Comparison of ENCODE assay signal across 14 mouse cellular contexts in genomic region chr5:137455206-137455605, GRCm38 (mm10). TPM values are rescaled to one million over a fixed set of nuclear protein-coding genes. Genes with fewer than 3 reads are reported as not detected.
"Had no signal": no experiment of that assay in that cellular context is flagged by ENCODE, and none has a peak within 500 bp of the region (broad histone marks: within the 10 kb centered on the region; RNA-seq: fewer than 3 reads in every experiment).

No protein-coding gene starts in this region.

- DNase-seq: liver, embryonic 13.5 days; right cerebral cortex, postnatal 4 days; spleen, adult 18-20 months; thymus, postnatal 36 days had no signal

- H3K4me1 ChIP-seq: limb, embryonic 12.5 days; megakaryocyte, embryonic 14.5 days; midbrain, embryonic 15.5 days; neural tube, embryonic 12.5 days had no signal

- H3K36me3 ChIP-seq: limb, embryonic 12.5 days; liver, embryonic 13.5 days; midbrain, embryonic 15.5 days; neural tube, embryonic 12.5 days had no signal

- H3K27me3 ChIP-seq: liver, embryonic 13.5 days; midbrain, embryonic 15.5 days; neural tube, embryonic 12.5 days had no signal

- ATAC-seq: midbrain, embryonic 15.5 days had no signal

- H3K9me3 ChIP-seq: limb, embryonic 12.5 days; liver, embryonic 13.5 days; midbrain, embryonic 15.5 days; neural tube, embryonic 12.5 days had no signal

- H3K9ac ChIP-seq: limb, embryonic 12.5 days; liver, embryonic 13.5 days; liver, postnatal 0 days; midbrain, embryonic 15.5 days; neural tube, embryonic 12.5 days had no signal

- H3K27ac ChIP-seq: layer of hippocampus, adult 2 months; limb, embryonic 12.5 days; liver, embryonic 13.5 days; macrophage; midbrain, embryonic 15.5 days; neural tube, embryonic 12.5 days had no signal

- H3K4me3 ChIP-seq: layer of hippocampus, adult 2 months; limb, embryonic 12.5 days; liver, embryonic 13.5 days; megakaryocyte, embryonic 14.5 days; midbrain, embryonic 15.5 days; neural tube, embryonic 12.5 days had no signal

- H3K4me2 ChIP-seq: limb, embryonic 12.5 days; liver, embryonic 13.5 days; midbrain, embryonic 11.5 days; midbrain, embryonic 15.5 days; neural tube, embryonic 12.5 days had no signal

RNA-seq across cellular contexts. Expression of gene Zan, which starts 21.7 kb away (rescaled TPM):
- total RNA-seq: monocyte, adult 5-6 weeks; neutrophil, adult 5-6 weeks had no signal
- polyA plus RNA-seq: macrophage had no signal
